Mouse (Mus musculus) neural tube, embryonic 11.5 days (tissue): ENCODE measurements around the gene Olfr731. TPM values are rescaled to one million over a fixed set of nuclear protein-coding genes. Genes with fewer than 3 reads are reported as not detected.

Experiments used
- ATAC-seq: fragments of 200-750 bp; cut with Nextera tagmentation; 2 replicates; pipeline ENCODE4 v1.8.0; 2017; ENCODE audit warnings: moderate number of reproducible peaks, mild to moderate bottlenecking, moderate TSS enrichment, moderate library complexity; ENCODE audit not compliant: insufficient read depth, low FRiP score, low TSS enrichment
- DNase-seq: peaks from one replicate; pipeline ENCODE4 v3.0.0-alpha.2; 2015; ENCODE audit warnings: low spot score
- H3K27ac ChIP-seq: fragments of 300-500 bp; sonication (generic); 2 replicates; pipeline ENCODE4 v1.5.1; 2014; ENCODE audit warnings: low read depth, mild to moderate bottlenecking, low read length
- H3K27me3 ChIP-seq: fragments of 300-500 bp; sonication (generic); 2 replicates; pipeline ENCODE4 v1.6.1; 2014; ENCODE audit warnings: mild to moderate bottlenecking, low read length, mixed read lengths; ENCODE audit not compliant: control insufficient read depth, insufficient read depth
- H3K36me3 ChIP-seq: fragments of 300-500 bp; sonication (generic); 2 replicates; pipeline ENCODE4 v1.6.1; 2014; ENCODE audit warnings: mild to moderate bottlenecking, low read length, moderate library complexity, mixed read lengths; ENCODE audit not compliant: control insufficient read depth, insufficient read depth
- H3K4me1 ChIP-seq: fragments of 300-500 bp; sonication (generic); 2 replicates; pipeline ENCODE4 v1.6.1; 2014; ENCODE audit warnings: low read length, mixed read lengths; ENCODE audit not compliant: control insufficient read depth, insufficient read depth
- H3K4me2 ChIP-seq: fragments of 300-500 bp; sonication (generic); 2 replicates; pipeline ENCODE4 v1.6.1; 2014; ENCODE audit warnings: low read depth, mild to moderate bottlenecking, moderate library complexity
- H3K4me3 ChIP-seq: fragments of 300-500 bp; sonication (generic); 2 replicates; pipeline ENCODE4 v1.5.1; 2014; ENCODE audit warnings: low read depth, low read length
- H3K9ac ChIP-seq: fragments of 300-500 bp; sonication (generic); 2 replicates; pipeline ENCODE4 v1.6.1; 2014; ENCODE audit warnings: mild to moderate bottlenecking, low read length
- H3K9me3 ChIP-seq: fragments of 300-500 bp; sonication (generic); 2 replicates; pipeline ENCODE4 v1.6.1; 2016; ENCODE audit warnings: low read length; ENCODE audit not compliant: control insufficient read depth
- WGBS: fragments of 180-500 bp; shearing (Covaris S2); extraction: QIAGEN DNeasy Blood & Tissue Kit; methylation state at CpG from one replicate; pipeline ENCODE4 v1.1.7; 2014; 5-methylcytosine and 5-hydroxymethylcytosine counted together
- polyA plus RNA-seq: library from polyadenylated mRNA; unstranded; fragments of >200 nt; fragmentation: Nextera tagmentation; extraction: Ambion mirVana; gene quantifications from 2 replicates; pipeline ENCODE4 v1.2.1, GENCODE M21; 2014

The Olfr731 gene
- polyA plus RNA-seq = not detected in 2 replicates

DNA sequence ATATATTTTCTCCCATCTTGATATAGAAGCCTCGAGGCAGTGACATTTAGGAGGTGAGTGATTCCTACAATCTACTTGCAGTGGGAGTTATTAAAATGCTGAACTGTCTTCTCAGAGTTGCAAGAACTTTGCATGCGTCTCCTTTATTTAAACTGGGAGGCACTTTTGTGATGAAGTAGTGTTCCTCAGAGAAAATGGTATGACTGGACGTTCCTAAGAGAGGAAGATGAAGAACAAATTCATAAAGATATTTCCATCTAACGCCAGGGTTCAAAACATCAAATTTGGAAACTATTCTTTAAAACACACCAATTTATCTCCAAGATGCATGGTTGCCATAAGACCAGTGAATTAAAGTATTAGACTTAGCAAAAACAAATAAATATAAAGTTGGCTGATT lies at the start of gene Olfr731:
Olfr731 (minus strand) TSS at position 101 of the 400 bp plus-strand sequence.
- Histone ChIP-seq H3K9me3 (no peaks in the 10 kb centered on the region), H3K4me1 (no peaks in the 10 kb centered on the region), H3K36me3 (no peaks in the 10 kb centered on the region), H3K4me2 (no peak within 1 kb of the TSS), H3K27ac (no peak within 1 kb of the TSS), H3K9ac (no peak within 1 kb of the TSS), H3K4me3 (no peak within 1 kb of the TSS), H3K27me3 (no peaks in the 10 kb centered on the region)
- DNase-seq (no peak), ATAC-seq (no peak)
- WGBS = 90% methylated on average over 4 of the region's 4 CpGs

- no peak within 1 kb of the TSS for H3K4me3 ChIP-seq
- H3K36me3 ChIP-seq = no peaks in the 10 kb centered on the region
- no peaks in the 10 kb centered on the region for H3K4me1 ChIP-seq
- H3K9ac ChIP-seq = no peak within 1 kb of the TSS
- H3K27ac ChIP-seq = no peak within 1 kb of the TSS
- no peaks in the 10 kb centered on the region for H3K27me3 ChIP-seq
- H3K9me3 ChIP-seq = no peaks in the 10 kb centered on the region
- no peak within 1 kb of the TSS for H3K4me2 ChIP-seq
- DNase-seq (no peak), ATAC-seq (no peak)
- WGBS = 91% methylated on average over 1 of the region's 1 CpGs
Observed at GRCm38 (mm10) chr14:50284106-50284505, 42.4 kb upstream of the Olfr731 start, which contains the start of gene Olfr732. Olfr732 (minus strand) TSS chr14:50284206.

- Histone ChIP-seq H3K4me2 (no peak within 1 kb of the TSS), H3K4me1 (no peaks in the 10 kb centered on the region), H3K4me3 (no peak within 1 kb of the TSS), H3K27me3 (no peaks in the 10 kb centered on the region), H3K9ac (no peak within 1 kb of the TSS), H3K36me3 (no peaks in the 10 kb centered on the region), H3K27ac (no peak within 1 kb of the TSS), H3K9me3 (no peaks in the 10 kb centered on the region)
- ATAC-seq (no peak), DNase-seq (no peak)
- WGBS = 74% methylated on average over 1 of the region's 1 CpGs
Observed at GRCm38 (mm10) chr14:50188098-50188497, 53.6 kb downstream of the Olfr731 start, which contains the start of gene Olfr730. Olfr730 (minus strand) TSS chr14:50188198.

Other genes with a start within 250 kb of the Olfr731 start
- not detected in 2 replicates for gene Olfr725, start 201.5 kb downstream of the Olfr731 start, polyA plus RNA-seq
- not detected in 2 replicates for gene Olfr726, start 150.9 kb downstream of the Olfr731 start, polyA plus RNA-seq
- gene Olfr727, start 118.7 kb downstream of the Olfr731 start, polyA plus RNA-seq = not detected in 2 replicates
- gene Olfr728, start 99.2 kb downstream of the Olfr731 start, polyA plus RNA-seq = not detected in 2 replicates
- gene Olfr729, start 89.0 kb downstream of the Olfr731 start, polyA plus RNA-seq = not detected in 2 replicates
- gene Olfr730, start 53.7 kb downstream of the Olfr731 start, polyA plus RNA-seq = not detected in 2 replicates
- gene Olfr732, start 42.3 kb upstream of the Olfr731 start, polyA plus RNA-seq = not detected in 2 replicates
- gene Olfr733, start 59.7 kb upstream of the Olfr731 start, polyA plus RNA-seq = not detected in 2 replicates
- gene Olfr734, start 84.9 kb upstream of the Olfr731 start, polyA plus RNA-seq = not detected in 2 replicates
- gene Olfr735, start 107.0 kb upstream of the Olfr731 start, polyA plus RNA-seq = not detected in 2 replicates
- gene Tlr11, start 116.0 kb upstream of the Olfr731 start, polyA plus RNA-seq = not detected in 2 replicates
- gene Olfr736, start 139.3 kb upstream of the Olfr731 start, polyA plus RNA-seq = not detected in 2 replicates
- not detected in 2 replicates for gene Olfr738, start 165.7 kb upstream of the Olfr731 start, polyA plus RNA-seq
- not detected in 2 replicates for gene Olfr739, start 176.8 kb upstream of the Olfr731 start, polyA plus RNA-seq
- gene Olfr740, start 203.7 kb upstream of the Olfr731 start, polyA plus RNA-seq = not detected in 2 replicates
- not detected in 2 replicates for gene Olfr741, start 230.9 kb upstream of the Olfr731 start, polyA plus RNA-seq